Mouse (Mus musculus): Measurements from ENCODE around the gene Evc2. TPM values are rescaled to one million over a fixed set of nuclear protein-coding genes. Genes with fewer than 3 reads are reported as not detected.

Evc2 gene
- polyA plus RNA-seq, 1 experiment from 2014 or later: 1.2 TPM

DNA sequence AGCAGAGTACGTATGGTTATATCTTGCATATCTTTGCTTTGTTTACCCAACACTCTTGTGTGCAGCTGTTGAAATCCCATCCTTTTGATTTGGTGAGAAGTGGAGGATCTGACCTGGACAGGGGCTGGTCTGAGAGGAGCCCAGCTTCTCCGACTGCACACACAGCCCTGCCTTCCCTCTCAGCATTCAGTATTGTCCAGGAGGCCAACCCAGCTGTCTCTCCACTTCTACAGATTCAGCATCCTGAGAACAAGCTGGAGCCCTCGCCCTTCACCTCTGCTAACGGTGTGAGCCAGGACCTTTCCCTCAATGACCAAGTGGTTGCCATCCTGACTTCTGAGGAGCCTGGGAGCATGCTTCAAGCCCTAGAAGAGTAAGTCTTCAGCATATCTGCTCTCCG is 25.0 kb downstream of the Evc2 start:
- Histone ChIP-seq H3K27ac (replicated peaks) (no peak overlapping the region), H3K9ac (no peak overlapping the region), H3K27me3 (no peaks in the 10 kb centered on the region), H3K36me3 (replicated peaks) (no peaks in the 10 kb centered on the region), H3K9me3 (replicated peaks) (no peaks in the 10 kb centered on the region), H3K4me3 (replicated peaks) (no peak overlapping the region), H3K4me2 (no peak overlapping the region), H3K4me1 (replicated peaks) (no peaks in the 10 kb centered on the region)
- no peak for ATAC-seq (ENCODE audit: insufficient read depth)
- 63% methylated on average over 5 of the region's 5 CpGs for WGBS (ENCODE audit: insufficient replicate concordance)

DNA sequence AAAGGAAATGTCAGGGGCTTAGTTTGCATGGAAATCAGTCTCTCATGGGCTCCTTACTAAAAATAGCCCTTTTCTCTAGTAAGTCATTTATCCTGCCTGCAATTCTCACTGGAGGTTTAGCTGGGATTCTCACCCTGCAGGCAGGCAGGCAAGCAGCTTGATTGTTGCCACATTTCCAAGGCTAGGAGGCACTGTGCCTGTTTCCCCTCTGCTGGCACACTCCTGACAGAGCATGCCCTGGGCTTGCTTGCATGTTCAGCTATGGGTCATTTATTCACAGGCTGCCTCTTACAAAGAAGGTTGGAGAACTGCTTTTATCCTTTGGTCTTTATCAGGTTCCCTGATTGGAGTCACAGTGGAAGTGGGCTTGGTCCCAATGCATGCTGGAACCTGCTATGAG is 27.5 kb downstream of the Evc2 start:
- ATAC-seq (ENCODE audit: insufficient read depth): no peak
- Histone ChIP-seq H3K36me3 (replicated peaks) (no peaks in the 10 kb centered on the region), H3K4me1 (replicated peaks) (no peaks in the 10 kb centered on the region), H3K27me3 (no peaks in the 10 kb centered on the region), H3K9ac (no peak overlapping the region), H3K4me3 (replicated peaks) (no peak overlapping the region), H3K4me2 (no peak overlapping the region), H3K9me3 (replicated peaks) (no peaks in the 10 kb centered on the region), H3K27ac (replicated peaks) (no peak overlapping the region)

DNA sequence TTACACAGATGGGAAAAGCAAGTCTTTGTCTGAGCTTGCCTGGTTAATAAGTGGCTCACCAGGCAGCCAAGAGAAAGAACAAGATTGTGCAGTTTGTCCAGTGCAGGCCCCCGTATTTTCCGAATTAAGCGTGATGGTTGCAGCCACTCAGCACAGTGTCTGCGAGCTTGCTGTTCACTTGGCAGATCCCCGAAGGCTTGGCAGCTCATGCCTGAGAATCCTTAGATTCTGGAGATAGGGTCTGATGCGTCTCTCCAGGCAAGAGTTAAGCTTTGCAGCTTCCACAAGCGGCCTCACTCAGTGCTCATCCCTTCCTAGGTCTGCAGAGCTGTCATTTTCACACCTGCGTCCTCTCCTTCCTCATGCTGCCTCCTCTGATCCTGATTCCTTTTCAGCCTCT is 30.5 kb downstream of the Evc2 start:
- H3K4me2 ChIP-seq: no peak overlapping the region
- H3K4me1 ChIP-seq (replicated peaks): no peaks in the 10 kb centered on the region
- no peaks in the 10 kb centered on the region for H3K27me3 ChIP-seq
- no peak overlapping the region for H3K4me3 ChIP-seq (replicated peaks)
- ATAC-seq (ENCODE audit: insufficient read depth): no peak
- H3K36me3 ChIP-seq (replicated peaks): no peaks in the 10 kb centered on the region
- WGBS (ENCODE audit: insufficient replicate concordance): 66% methylated on average over 8 of the region's 8 CpGs
- no peaks in the 10 kb centered on the region for H3K9me3 ChIP-seq (replicated peaks)
- no peak overlapping the region for H3K9ac ChIP-seq
- no peak overlapping the region for H3K27ac ChIP-seq (replicated peaks)

DNA sequence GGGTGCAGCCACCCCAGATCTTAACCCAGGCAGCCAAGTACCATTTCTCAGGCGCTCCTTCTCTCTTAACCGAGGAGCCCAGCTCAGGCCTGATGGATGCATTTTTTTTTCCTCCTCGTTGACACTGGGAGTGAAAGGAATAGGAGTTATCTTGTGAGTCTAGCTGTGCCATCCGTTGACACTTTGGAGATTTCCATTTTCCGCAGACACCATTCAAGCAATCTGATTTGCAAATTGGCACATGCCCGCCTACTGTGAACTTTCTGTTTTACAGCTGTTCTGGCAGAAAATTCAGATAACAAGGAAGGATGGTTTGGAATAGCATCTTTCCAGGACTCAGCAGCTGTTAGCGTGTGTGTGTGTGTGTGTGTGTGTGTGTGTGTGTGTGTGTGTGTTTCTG is 39.1 kb downstream of the Evc2 start:
- Histone ChIP-seq H3K9ac (no peak overlapping the region), H3K4me1 (replicated peaks) (no peaks in the 10 kb centered on the region), H3K9me3 (replicated peaks) (no peaks in the 10 kb centered on the region), H3K27ac (replicated peaks) (no peak overlapping the region), H3K4me3 (replicated peaks) (no peak overlapping the region), H3K4me2 (no peak overlapping the region), H3K36me3 (replicated peaks) (no peaks in the 10 kb centered on the region), H3K27me3 (no peaks in the 10 kb centered on the region)
- 68% methylated on average over 7 of the region's 7 CpGs for WGBS (ENCODE audit: insufficient replicate concordance)
- no peak for ATAC-seq (ENCODE audit: insufficient read depth)

DNA sequence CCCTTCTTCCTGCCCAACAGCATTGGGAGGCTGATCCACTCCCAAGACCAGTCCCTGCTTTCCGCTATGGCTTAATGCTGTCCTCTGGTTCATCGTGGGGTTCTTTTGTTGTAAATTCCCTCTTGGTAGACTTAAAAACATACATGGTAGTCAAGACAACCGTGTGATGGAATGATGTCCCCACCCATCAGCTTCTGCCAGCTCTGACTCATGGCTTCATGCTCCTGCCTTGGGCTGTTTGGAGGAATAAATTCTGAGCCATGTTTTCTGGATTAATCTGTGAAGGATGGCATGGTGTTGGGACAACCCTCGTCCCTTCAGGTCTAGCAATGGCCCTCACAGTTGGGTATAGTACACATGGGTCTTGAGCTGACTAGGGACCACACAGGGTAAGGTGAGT is 42.3 kb downstream of the Evc2 start:
- WGBS (ENCODE audit: insufficient replicate concordance): 74% methylated on average over 4 of the region's 4 CpGs
- Histone ChIP-seq H3K9ac (no peak overlapping the region), H3K36me3 (replicated peaks) (no peaks in the 10 kb centered on the region), H3K9me3 (replicated peaks) (no peaks in the 10 kb centered on the region), H3K4me1 (replicated peaks) (no peaks in the 10 kb centered on the region), H3K4me2 (no peak overlapping the region), H3K27me3 (no peaks in the 10 kb centered on the region), H3K4me3 (replicated peaks) (no peak overlapping the region), H3K27ac (replicated peaks) (no peak overlapping the region)
- ATAC-seq (ENCODE audit: insufficient read depth): no peak

DNA sequence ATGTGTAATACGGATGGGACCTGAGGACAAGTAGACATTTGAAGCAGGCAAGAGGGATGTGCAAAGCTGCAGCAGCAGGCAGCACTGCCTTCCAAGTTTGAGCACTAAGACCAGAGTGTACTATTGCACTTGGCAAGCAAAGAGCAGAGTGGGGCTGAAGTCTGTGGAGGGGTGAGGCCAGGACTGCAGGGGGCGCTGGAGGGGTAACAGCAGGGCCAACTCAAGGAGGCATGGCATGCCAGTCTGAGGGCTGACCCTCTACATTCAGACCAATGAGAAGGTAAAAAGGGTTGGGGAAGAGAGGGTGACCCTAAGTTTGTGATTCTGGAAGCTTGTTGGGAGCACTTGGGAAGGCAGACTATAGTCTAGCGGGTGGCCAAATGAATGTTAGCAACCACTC is 45.3 kb downstream of the Evc2 start:
- Histone ChIP-seq H3K4me2 (no peak overlapping the region), H3K27me3 (no peaks in the 10 kb centered on the region), H3K9me3 (replicated peaks) (no peaks in the 10 kb centered on the region), H3K36me3 (replicated peaks) (no peaks in the 10 kb centered on the region), H3K27ac (replicated peaks) (no peak overlapping the region), H3K9ac (no peak overlapping the region), H3K4me1 (replicated peaks) (no peaks in the 10 kb centered on the region), H3K4me3 (replicated peaks) (no peak overlapping the region)
- 71% methylated on average over 3 of the region's 3 CpGs for WGBS (ENCODE audit: insufficient replicate concordance)
- no peak for ATAC-seq (ENCODE audit: insufficient read depth)

DNA sequence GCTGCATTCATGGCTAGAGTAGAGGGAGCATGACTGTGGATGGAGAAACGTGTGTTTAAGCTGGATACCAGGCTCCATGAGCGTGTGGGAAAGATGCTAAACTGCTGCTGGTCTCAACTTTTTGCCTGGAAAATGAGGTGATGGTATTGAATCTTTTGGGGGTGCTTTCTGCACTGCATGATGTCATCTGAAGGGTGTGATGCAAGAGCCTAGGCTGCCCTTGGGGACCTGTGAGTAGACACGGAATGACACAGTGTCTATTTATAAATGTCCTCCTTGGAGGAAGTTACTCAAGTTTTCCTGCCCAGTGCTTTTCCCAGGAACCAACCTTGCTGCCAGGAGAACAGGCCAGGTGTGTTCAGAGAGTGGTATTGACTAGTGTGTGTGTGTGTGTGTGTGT is 50.3 kb downstream of the Evc2 start:
- 58% methylated on average over 3 of the region's 3 CpGs for WGBS (ENCODE audit: insufficient replicate concordance)
- no peak for ATAC-seq (ENCODE audit: insufficient read depth)

DNA sequence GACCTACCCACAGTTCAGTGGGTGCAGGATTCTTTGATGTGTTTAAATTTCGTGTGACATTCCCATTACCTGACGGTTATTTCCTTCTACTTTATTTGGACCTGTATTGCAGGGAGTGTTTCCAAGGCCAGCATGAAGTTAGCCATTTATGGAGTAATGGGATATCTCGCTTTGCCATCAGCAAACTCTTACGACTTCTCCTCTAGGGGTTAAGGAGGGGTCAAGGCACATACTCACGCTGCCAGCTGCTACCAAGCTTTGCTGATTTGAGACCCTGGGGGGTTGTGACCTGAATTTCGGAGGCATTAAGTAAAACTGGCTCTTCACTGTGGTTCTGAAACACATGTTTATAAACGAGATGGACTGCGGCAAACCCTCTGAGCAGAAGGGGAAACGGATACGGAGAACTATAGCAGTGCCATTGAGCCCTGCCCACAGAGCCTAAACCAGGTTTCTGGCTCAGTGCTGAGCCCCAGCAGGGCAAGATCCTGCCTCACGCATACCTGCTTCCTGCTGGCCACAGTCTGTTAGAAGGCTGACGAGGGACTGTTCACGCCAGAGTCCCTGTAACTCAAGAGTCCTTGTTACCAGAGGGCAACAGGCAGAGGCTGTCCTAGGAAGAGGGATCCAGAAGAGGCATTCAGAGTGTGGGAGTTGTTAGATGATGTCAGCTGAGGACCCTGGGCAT is 51.7 kb downstream of the Evc2 start:
- Histone ChIP-seq H3K4me1 (replicated peaks) (peaks cover 3% of the 10 kb centered on the region; the same call in 1 of the 2 replicates), H3K4me3 (replicated peaks) (no peak overlapping the region), H3K36me3 (replicated peaks) (no peaks in the 10 kb centered on the region), H3K9me3 (replicated peaks) (no peaks in the 10 kb centered on the region), H3K27me3 (no peaks in the 10 kb centered on the region), H3K9ac (no peak overlapping the region), H3K4me2 (no peak overlapping the region), H3K27ac (replicated peaks) (no peak overlapping the region)
- no peak for ATAC-seq (ENCODE audit: insufficient read depth)
- 63% methylated on average over 13 of the region's 13 CpGs for WGBS (ENCODE audit: insufficient replicate concordance)

More for the DNA sequence above, 50.3 kb downstream of the Evc2 start:
- no peak overlapping the region for H3K9ac ChIP-seq
- H3K4me2 ChIP-seq: no peak overlapping the region
- H3K4me3 ChIP-seq (replicated peaks): no peak overlapping the region
- no peaks in the 10 kb centered on the region for H3K9me3 ChIP-seq (replicated peaks)
- H3K27ac ChIP-seq (replicated peaks): no peak overlapping the region
- no peaks in the 10 kb centered on the region for H3K27me3 ChIP-seq
- peaks cover 3% of the 10 kb centered on the region; the same call in 1 of the 2 replicates for H3K4me1 ChIP-seq (replicated peaks)
- no peaks in the 10 kb centered on the region for H3K36me3 ChIP-seq (replicated peaks)

DNA sequence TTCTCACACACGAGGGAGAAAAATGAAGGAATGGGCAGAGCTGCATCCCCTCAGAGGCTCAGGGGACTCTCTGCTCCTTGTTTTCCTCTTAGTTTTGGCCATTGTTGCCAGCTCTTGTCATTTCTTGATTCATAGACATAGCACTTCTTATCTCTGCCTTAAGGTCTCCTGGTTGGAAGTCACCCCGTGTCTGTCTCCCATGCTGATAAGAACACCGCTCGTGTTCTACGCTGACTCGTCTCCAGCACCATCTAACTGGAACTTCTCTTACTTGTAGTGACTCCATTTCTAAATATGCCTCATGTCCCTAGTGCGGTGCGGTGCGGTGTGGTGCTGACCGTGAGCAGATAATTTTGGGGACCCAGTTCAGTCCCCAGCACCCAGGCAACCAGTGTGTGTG is 52.6 kb downstream of the Evc2 start:
- Histone ChIP-seq H3K27me3 (no peaks in the 10 kb centered on the region), H3K9ac (no peak overlapping the region), H3K4me1 (replicated peaks) (peaks cover 3% of the 10 kb centered on the region; the same call in 1 of the 2 replicates), H3K9me3 (replicated peaks) (no peaks in the 10 kb centered on the region), H3K4me3 (replicated peaks) (no peak overlapping the region), H3K36me3 (replicated peaks) (no peaks in the 10 kb centered on the region), H3K27ac (replicated peaks) (no peak overlapping the region), H3K4me2 (no peak overlapping the region)
- 47% methylated on average over 10 of the region's 10 CpGs for WGBS (ENCODE audit: insufficient replicate concordance)
- ATAC-seq (ENCODE audit: insufficient read depth): peak; percentile 44

DNA sequence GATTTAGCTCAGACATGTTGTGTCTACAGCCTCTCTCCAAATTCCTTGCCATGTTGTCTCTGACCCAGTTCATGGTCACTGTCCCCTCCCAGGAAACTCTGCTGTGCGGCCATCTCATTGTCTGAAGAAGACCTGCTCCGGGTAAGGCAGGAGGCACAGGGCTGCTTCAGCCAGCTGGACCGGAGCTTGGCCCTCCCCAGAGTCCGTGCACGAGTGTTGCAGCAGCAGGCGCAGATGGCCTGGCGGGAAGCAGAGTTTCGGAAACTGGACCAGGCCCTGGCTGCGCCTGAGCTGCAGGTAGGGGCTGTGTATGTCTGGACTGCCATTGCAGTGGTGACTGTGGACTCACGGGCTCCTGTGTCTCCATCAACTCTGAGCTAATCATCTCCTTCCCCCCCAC is 53.6 kb downstream of the Evc2 start:
- H3K9ac ChIP-seq: no peak overlapping the region
- ATAC-seq (ENCODE audit: insufficient read depth): no peak
- no peaks in the 10 kb centered on the region for H3K9me3 ChIP-seq (replicated peaks)
- 70% methylated on average over 10 of the region's 10 CpGs for whole genome bisulfite sequencing (ENCODE audit: insufficient replicate concordance)
- peaks cover 3% of the 10 kb centered on the region; the same call in 1 of the 2 replicates for H3K4me1 ChIP-seq (replicated peaks)
- no peak overlapping the region for H3K4me3 ChIP-seq (replicated peaks)
- H3K27ac ChIP-seq (replicated peaks): no peak overlapping the region
- no peaks in the 10 kb centered on the region for H3K27me3 ChIP-seq
- no peak overlapping the region for H3K4me2 ChIP-seq
- H3K36me3 ChIP-seq (replicated peaks): no peaks in the 10 kb centered on the region

DNA sequence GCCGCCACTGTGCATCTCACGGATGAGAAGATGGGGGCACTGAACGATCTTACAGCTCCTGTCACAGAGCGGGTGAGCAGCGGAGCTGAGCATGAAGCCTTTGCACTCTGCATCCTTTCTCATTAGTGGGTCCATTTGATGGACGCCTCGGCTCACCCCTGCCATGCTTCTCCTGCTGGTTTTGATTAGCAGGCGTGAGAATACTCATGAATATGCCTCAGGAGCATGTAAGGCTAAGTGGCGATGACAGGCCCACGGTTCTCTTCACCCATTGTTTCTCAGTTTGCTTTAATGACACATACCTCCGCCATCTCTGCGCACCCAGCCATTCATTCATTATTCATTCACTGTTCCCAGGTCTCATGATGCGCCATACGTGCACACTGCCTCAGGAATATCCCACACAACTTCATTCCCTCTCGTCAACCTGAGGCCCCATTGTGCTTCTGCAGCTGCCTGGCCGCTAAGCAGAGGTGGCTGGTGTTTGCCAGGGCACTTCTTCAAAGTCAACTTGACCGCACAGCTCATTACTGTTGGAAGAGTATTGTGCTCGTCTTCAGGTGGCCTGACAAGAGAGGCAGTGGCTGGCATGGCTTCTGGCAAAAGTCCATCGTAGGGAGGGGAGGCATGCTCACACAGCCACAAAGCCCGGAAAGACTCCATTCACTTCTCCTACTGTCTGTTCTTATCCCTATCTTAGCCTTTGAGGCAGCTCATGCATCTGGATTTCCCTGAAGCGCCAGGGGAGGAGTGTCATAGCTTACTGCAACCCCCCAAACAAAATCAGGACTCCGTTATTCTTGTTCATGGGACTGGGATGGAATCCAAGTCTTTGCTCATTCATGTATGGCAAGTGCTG is 57.1 kb downstream of the Evc2 start:
- Histone ChIP-seq H3K4me3 (replicated peaks) (no peak overlapping the region), H3K27me3 (no peaks in the 10 kb centered on the region), H3K9me3 (replicated peaks) (no peaks in the 10 kb centered on the region), H3K4me1 (replicated peaks) (peaks cover 3% of the 10 kb centered on the region; the same call in 1 of the 2 replicates), H3K27ac (replicated peaks) (no peak overlapping the region), H3K9ac (no peak overlapping the region), H3K36me3 (replicated peaks) (no peaks in the 10 kb centered on the region), H3K4me2 (no peak overlapping the region)
- WGBS (ENCODE audit: insufficient replicate concordance): 77% methylated on average over 22 of the region's 22 CpGs
- no peak for ATAC-seq (ENCODE audit: insufficient read depth)
